Mouse (Mus musculus) olfactory bulb, adult 2 months (tissue): Measurements from ENCODE around the gene Gm44596.

ENCODE experiments used
- CTCF ChIP-seq: fragments of 200-500 bp; IDR thresholded peaks from 2 replicates; pipeline ENCODE4 v1.5.1; 2012; ENCODE audit warnings: low read depth, mild to moderate bottlenecking, low read length, moderate library complexity; ENCODE audit not compliant: insufficient read depth
- POLR2A ChIP-seq: fragments of 200-500 bp; IDR thresholded peaks from 2 replicates; pipeline ENCODE4 v1.6.1; 2012; ENCODE audit warnings: mild to moderate bottlenecking, low read depth, low read length, moderate library complexity; ENCODE audit not compliant: insufficient read depth

GRCm38 (mm10) chr6:128379636-128380035 lies 4.3 kb downstream of the Gm44596 start:
- TF ChIP-seq CTCF (no peak), POLR2A (no peak)
